Mouse (Mus musculus) intestine, embryonic 16.5 days (tissue): ENCODE measurements around the gene Pus3. TPM values are rescaled to one million over a fixed set of nuclear protein-coding genes. Genes with fewer than 3 reads are reported as not detected.

Experiments used
- ATAC-seq: fragments of 200-750 bp; cut with Nextera tagmentation; 2 replicates; pipeline ENCODE4 v1.8.0; 2017; ENCODE audit warnings: moderate TSS enrichment, moderate library complexity
- H3K27ac ChIP-seq: fragments of 300-500 bp; sonication (generic); 2 replicates; pipeline ENCODE4 v1.5.1; 2014; ENCODE audit warnings: mild to moderate bottlenecking, low read length
- H3K27me3 ChIP-seq: fragments of 300-500 bp; sonication (generic); replicated peaks from 2 replicates; pipeline ENCODE4 v1.6.1; 2014; ENCODE audit warnings: low read length, control low read depth, mixed read lengths; ENCODE audit not compliant: control insufficient read depth, insufficient read depth
- H3K36me3 ChIP-seq: fragments of 300-500 bp; sonication (generic); 2 replicates; pipeline ENCODE4 v1.6.1; 2014; ENCODE audit warnings: low read length, control low read depth; ENCODE audit not compliant: control insufficient read depth, insufficient read depth
- H3K4me1 ChIP-seq: fragments of 300-500 bp; sonication (generic); 2 replicates; pipeline ENCODE4 v1.6.1; 2014; ENCODE audit warnings: low read length, control low read depth, mixed read lengths; ENCODE audit not compliant: control insufficient read depth, insufficient read depth
- H3K4me2 ChIP-seq: fragments of 300-500 bp; sonication (generic); 2 replicates; pipeline ENCODE4 v1.6.1; 2014; ENCODE audit warnings: low read depth, low read length, control low read depth
- H3K4me3 ChIP-seq: fragments of 300-500 bp; sonication (generic); 2 replicates; pipeline ENCODE4 v1.5.1; 2014; ENCODE audit warnings: mild to moderate bottlenecking, low read length
- H3K9ac ChIP-seq: fragments of 300-500 bp; sonication (generic); 2 replicates; pipeline ENCODE4 v1.6.1; 2014; ENCODE audit warnings: low read depth, low read length
- H3K9me3 ChIP-seq: fragments of 300-500 bp; sonication (generic); 2 replicates; pipeline ENCODE4 v1.6.1; 2016; ENCODE audit warnings: low read length, control low read depth; ENCODE audit not compliant: control insufficient read depth
- WGBS: fragments of 180-500 bp; shearing (Covaris S2); extraction: QIAGEN DNeasy Blood & Tissue Kit; methylation state at CpG from one replicate; pipeline ENCODE4 v1.1.7; 2014; 5-methylcytosine and 5-hydroxymethylcytosine counted together
- polyA plus RNA-seq: library from polyadenylated mRNA; unstranded; fragments of >200 nt; fragmentation: Nextera tagmentation; extraction: Ambion mirVana; gene quantifications from 2 replicates; pipeline ENCODE4 v1.2.1, GENCODE M21; 2015

Gene Pus3
- polyA plus RNA-seq, 1 experiment from 2014 or later: 16.5 TPM

GRCm38 (mm10) chr9:35543099-35543860, 15.1 kb upstream of the Pus3 start:
- H3K4me2 ChIP-seq: no peak overlapping the region
- H3K27me3 ChIP-seq: no peaks in the 10 kb centered on the region
- WGBS: 83% methylated on average over 14 of the region's 14 CpGs
- H3K36me3 ChIP-seq: no peaks in the 10 kb centered on the region
- H3K4me3 ChIP-seq: no peak overlapping the region
- no peaks in the 10 kb centered on the region for H3K9me3 ChIP-seq
- no peaks in the 10 kb centered on the region for H3K4me1 ChIP-seq
- H3K9ac ChIP-seq: no peak overlapping the region
- no peak overlapping the region for H3K27ac ChIP-seq
- ATAC-seq: no peak

- 69% methylated on average over 2 of the region's 2 CpGs for WGBS
- no peaks in the 10 kb centered on the region for H3K9me3 ChIP-seq
- ATAC-seq: no peak
- no peaks in the 10 kb centered on the region for H3K36me3 ChIP-seq
- H3K27me3 ChIP-seq: no peaks in the 10 kb centered on the region
- no peak overlapping the region for H3K27ac ChIP-seq
- H3K9ac ChIP-seq: no peak overlapping the region
- H3K4me3 ChIP-seq: no peak overlapping the region
- H3K4me2 ChIP-seq: no peak overlapping the region
- H3K4me1 ChIP-seq: no peaks in the 10 kb centered on the region
Measured at GRCm38 (mm10) chr9:35544666-35545065, 13.7 kb upstream of the Pus3 start.

GRCm38 (mm10) chr9:35545704-35546103, 12.7 kb upstream of the Pus3 start:
- Histone ChIP-seq H3K4me2 (no peak overlapping the region), H3K4me3 (no peak overlapping the region), H3K9me3 (no peaks in the 10 kb centered on the region), H3K27ac (no peak overlapping the region), H3K9ac (no peak overlapping the region), H3K4me1 (no peaks in the 10 kb centered on the region), H3K27me3 (no peaks in the 10 kb centered on the region), H3K36me3 (no peaks in the 10 kb centered on the region)
- ATAC-seq: no peak
- WGBS: 68% methylated on average over 12 of the region's 12 CpGs

GRCm38 (mm10) chr9:35546745-35547144, 11.7 kb upstream of the Pus3 start:
- no peaks in the 10 kb centered on the region for H3K4me1 ChIP-seq
- H3K36me3 ChIP-seq: no peaks in the 10 kb centered on the region
- no peaks in the 10 kb centered on the region for H3K27me3 ChIP-seq
- H3K4me3 ChIP-seq: no peak overlapping the region
- H3K9ac ChIP-seq: no peak overlapping the region
- no peak overlapping the region for H3K4me2 ChIP-seq
- ATAC-seq: no peak
- WGBS: 76% methylated on average over 9 of the region's 9 CpGs
- H3K9me3 ChIP-seq: no peaks in the 10 kb centered on the region
- H3K27ac ChIP-seq: no peak overlapping the region

- Histone ChIP-seq H3K4me3 (no peak overlapping the region), H3K27me3 (no peaks in the 10 kb centered on the region), H3K4me2 (no peak overlapping the region), H3K9me3 (no peaks in the 10 kb centered on the region), H3K27ac (no peak overlapping the region), H3K36me3 (no peaks in the 10 kb centered on the region), H3K9ac (no peak overlapping the region), H3K4me1 (no peaks in the 10 kb centered on the region)
- WGBS: 73% methylated on average over 9 of the region's 9 CpGs
- ATAC-seq: no peak
Measured at GRCm38 (mm10) chr9:35548455-35548854, 9.9 kb upstream of the Pus3 start.

GRCm38 (mm10) chr9:35556494-35557102, 1.8 kb upstream of the Pus3 start:
- WGBS: 63% methylated on average over 12 of the region's 12 CpGs
- no peak for ATAC-seq

GRCm38 (mm10) chr9:35559009-35559890, 855 bp downstream of the Pus3 start:
- Histone ChIP-seq H3K36me3 (no peaks in the 10 kb centered on the region), H3K27ac (peak overlapping the region; percentile 36; the same call in 1 of the 2 replicates), H3K9ac (peak overlapping the region; percentile 75), H3K4me2 (peak overlapping the region; percentile 100), H3K4me3 (peak overlapping the region; percentile 80), H3K27me3 (no peaks in the 10 kb centered on the region), H3K9me3 (no peaks in the 10 kb centered on the region), H3K4me1 (peaks cover 8% of the 10 kb centered on the region)
- 2% methylated on average over 31 of the region's 31 CpGs for WGBS
- peak; percentile 91 for ATAC-seq

More at GRCm38 (mm10) chr9:35556494-35557102, 1.8 kb upstream of the Pus3 start:
- Histone ChIP-seq H3K27ac (no peak overlapping the region), H3K27me3 (no peaks in the 10 kb centered on the region), H3K36me3 (no peaks in the 10 kb centered on the region), H3K9me3 (no peaks in the 10 kb centered on the region), H3K4me2 (no peak overlapping the region), H3K4me1 (peaks cover 8% of the 10 kb centered on the region), H3K4me3 (no peak overlapping the region), H3K9ac (no peak overlapping the region)

GRCm38 (mm10) chr9:35561076-35561475, 2.7 kb downstream of the Pus3 start:
- H3K27ac ChIP-seq: no peak overlapping the region
- WGBS: 96% methylated on average over 11 of the region's 11 CpGs

GRCm38 (mm10) chr9:35561583-35561982, 3.2 kb downstream of the Pus3 start:
- H3K4me3 ChIP-seq: no peak overlapping the region
- H3K27ac ChIP-seq: no peak overlapping the region
- H3K9me3 ChIP-seq: no peaks in the 10 kb centered on the region
- no peak overlapping the region for H3K4me2 ChIP-seq
- ATAC-seq: no peak
- WGBS: 85% methylated on average over 6 of the region's 6 CpGs
- H3K9ac ChIP-seq: no peak overlapping the region
- peaks cover 5% of the 10 kb centered on the region; the same call in 1 of the 2 replicates for H3K36me3 ChIP-seq
- peaks cover 8% of the 10 kb centered on the region for H3K4me1 ChIP-seq
- H3K27me3 ChIP-seq: no peaks in the 10 kb centered on the region

More at GRCm38 (mm10) chr9:35561076-35561475, 2.7 kb downstream of the Pus3 start:
- no peaks in the 10 kb centered on the region for H3K27me3 ChIP-seq
- no peaks in the 10 kb centered on the region for H3K9me3 ChIP-seq
- H3K9ac ChIP-seq: no peak overlapping the region
- no peak overlapping the region for H3K4me2 ChIP-seq
- no peak overlapping the region for H3K4me3 ChIP-seq
- H3K4me1 ChIP-seq: peaks cover 8% of the 10 kb centered on the region
- ATAC-seq: no peak
- peaks cover 2% of the 10 kb centered on the region; the same call in 1 of the 2 replicates for H3K36me3 ChIP-seq
